Mouse (Mus musculus) olfactory bulb, adult 2 months (tissue): ENCODE measurements at regions not wholly inside any gene's neighbourhood (a gene's known extent, or its start where the extent isn't known, plus 50 kb on each side); places are given as distances from the start of the nearest gene placed in this dataset.
"Not testable (repeated sequence)": the region's sequence is repeated elsewhere in the genome, so short reads cannot be mapped to it uniquely, and the experiment has no call there.

Experiments
- H3K27ac ChIP-seq: fragments of 200-500 bp; 2 replicates; pipeline ENCODE4 v1.5.1; 2012; ENCODE audit warnings: low read depth, low read length; ENCODE audit not compliant: insufficient read depth
- H3K4me1 ChIP-seq: fragments of 200-500 bp; 2 replicates; pipeline ENCODE4 v1.6.1; 2012; ENCODE audit warnings: low read length; ENCODE audit not compliant: control insufficient read depth, insufficient read depth
- H3K4me3 ChIP-seq: fragments of 200-500 bp; 2 replicates; pipeline ENCODE4 v1.5.1; 2012; ENCODE audit warnings: mild to moderate bottlenecking, low read depth, low read length, moderate library complexity; ENCODE audit not compliant: insufficient read depth
- CTCF ChIP-seq: fragments of 200-500 bp; IDR thresholded peaks from 2 replicates; pipeline ENCODE4 v1.5.1; 2012; ENCODE audit warnings: low read depth, mild to moderate bottlenecking, low read length, moderate library complexity; ENCODE audit not compliant: insufficient read depth
- POLR2A ChIP-seq: fragments of 200-500 bp; IDR thresholded peaks from 2 replicates; pipeline ENCODE4 v1.6.1; 2012; ENCODE audit warnings: mild to moderate bottlenecking, low read depth, low read length, moderate library complexity; ENCODE audit not compliant: insufficient read depth
- WGBS: fragments of 180-500 bp; shearing (Covaris S2); methylation state at CpG from one replicate; pipeline ENCODE4 v1.1.7; 2018; 5-methylcytosine and 5-hydroxymethylcytosine counted together

DNA sequence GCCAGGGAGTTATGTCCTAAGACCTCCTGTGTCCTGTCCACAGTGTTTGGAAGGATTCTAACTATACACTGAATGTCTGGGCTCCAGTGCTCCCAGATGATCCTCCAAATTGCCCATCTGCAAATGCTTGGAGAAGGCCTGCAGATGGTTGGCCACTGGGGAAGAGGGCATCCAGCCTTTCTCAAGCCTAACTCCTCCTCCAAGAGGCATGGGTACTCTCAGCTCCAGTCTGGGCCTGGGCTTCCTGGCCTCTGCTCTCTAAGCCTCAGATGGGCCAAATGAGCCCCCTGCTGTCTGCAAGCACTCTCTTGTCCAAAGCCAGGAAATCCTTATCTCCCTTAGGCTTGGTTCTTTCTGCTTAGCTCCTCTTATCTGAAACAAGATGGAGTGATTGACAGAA lies 290.8 kb downstream of the Dysf start:
- TF ChIP-seq POLR2A, result no peak
- no peak for TF ChIP-seq CTCF
- Histone ChIP-seq H3K27ac (no peak overlapping the region), H3K4me3 (no peak overlapping the region), H3K4me1 (no peaks in the 10 kb centered on the region)

DNA sequence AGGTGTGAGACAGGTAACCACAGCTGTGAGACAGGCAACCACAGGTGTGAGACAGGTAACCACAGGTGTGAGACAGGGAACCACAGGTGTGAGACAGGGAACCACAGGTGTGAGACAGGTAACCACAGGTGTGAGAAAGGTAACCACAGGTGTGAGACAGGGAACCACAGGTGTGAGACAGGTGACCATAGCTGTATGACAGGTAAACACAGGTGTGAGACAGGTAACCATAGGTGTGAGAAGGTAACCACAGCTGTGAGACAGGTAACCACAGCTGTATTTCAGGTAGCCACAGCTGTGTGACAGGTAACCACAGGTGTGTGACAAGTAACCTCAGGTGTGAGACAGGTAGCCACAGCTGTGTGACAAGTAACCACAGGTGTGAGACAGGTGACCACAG lies 265.5 kb downstream of the Dysf start:
- not testable (repeated sequence) for H3K4me1 ChIP-seq

DNA sequence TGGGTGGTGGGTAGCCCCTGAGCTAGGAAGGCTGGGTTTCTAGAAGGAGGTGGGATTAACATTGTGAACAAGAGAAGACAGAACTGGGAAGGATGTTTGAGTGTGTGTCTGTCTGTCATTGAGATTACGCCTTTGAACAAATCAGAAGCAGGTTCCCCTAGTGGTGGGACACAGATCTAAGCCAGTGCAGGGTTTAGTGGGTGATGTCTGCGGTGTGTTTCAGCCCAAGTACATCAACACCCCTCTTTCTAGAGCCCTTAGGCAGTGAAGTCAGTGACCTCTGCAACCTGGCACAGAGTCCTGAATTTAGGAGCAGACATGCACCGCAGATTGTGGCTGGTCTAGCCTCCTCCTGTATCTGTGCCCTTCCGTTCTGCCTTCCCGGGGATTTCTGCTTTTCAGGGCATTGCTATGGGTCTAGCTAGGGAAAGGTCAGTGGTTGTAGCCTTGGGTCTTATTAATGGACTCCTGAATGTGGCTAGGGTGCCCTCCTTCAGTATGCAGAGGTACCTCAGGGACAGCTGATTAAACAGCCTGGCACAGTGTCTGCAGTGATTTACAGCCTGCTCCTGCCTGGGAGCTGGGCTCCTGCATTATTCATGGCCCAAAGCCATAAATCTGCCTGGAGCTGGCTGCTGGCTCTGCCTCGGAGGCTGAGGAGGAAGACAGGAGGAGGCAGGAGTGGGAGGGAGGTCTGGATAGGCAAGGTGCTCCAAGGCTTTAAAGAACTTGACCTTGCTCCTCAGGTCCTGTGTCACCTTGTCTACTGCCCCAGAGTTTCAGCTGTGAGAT lies 264.3 kb downstream of the Dysf start:
- Histone ChIP-seq H3K27ac (no peak overlapping the region), H3K4me3 (no peak overlapping the region), H3K4me1 (peaks cover 3% of the 10 kb centered on the region; the same call in 1 of the 2 replicates)
- 59% methylated on average over 6 of the region's 6 CpGs for WGBS
- TF ChIP-seq CTCF (no peak), POLR2A (no peak)

More for the DNA sequence above, 265.5 kb downstream of the Dysf start:
- H3K27ac ChIP-seq, H3K4me3 ChIP-seq: not testable (repeated sequence)

DNA sequence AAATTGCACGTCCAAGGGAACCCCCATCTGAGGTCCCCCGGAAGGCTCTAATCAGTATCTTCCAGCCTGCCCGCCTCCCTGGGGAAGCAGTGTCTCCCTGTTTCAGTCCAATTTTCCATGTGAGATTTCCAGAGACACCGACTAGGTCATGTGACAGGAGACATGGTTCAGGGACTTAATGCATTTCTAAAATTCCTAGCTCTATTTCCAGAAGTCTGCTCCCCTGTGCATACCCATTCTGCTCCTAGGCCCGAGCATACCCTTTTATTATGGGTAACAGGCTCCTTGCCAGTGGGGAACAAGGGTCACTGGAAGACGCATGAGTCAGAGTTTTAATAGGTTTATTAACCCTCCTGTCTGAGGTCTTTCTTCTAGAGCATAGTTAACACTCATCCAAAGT lies 263.6 kb downstream of the Dysf start:
- Histone ChIP-seq H3K27ac (no peak overlapping the region), H3K4me1 (peaks cover 6% of the 10 kb centered on the region), H3K4me3 (no peak overlapping the region)
- no peak for TF ChIP-seq CTCF
- no peak for TF ChIP-seq POLR2A
- WGBS, result 67% methylated on average over 6 of the region's 6 CpGs

DNA sequence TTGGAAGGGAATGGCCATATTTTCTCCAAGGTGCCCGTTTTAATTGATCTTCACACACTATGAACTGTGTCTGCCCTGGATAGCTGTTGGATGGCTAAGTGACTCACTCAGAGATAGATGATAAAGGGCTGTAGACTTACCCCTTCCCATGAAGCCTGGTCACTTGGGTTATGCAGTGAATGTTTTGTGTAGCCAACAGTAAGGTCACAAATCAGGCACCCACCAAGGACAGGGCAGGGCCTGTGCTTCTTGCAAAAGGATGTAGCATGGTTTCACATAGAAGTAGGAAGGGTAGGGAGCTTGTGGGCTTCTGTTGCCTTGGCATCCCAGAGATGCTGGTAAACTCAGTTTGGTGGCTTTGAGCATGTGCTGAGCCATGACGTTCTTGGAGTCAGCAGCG lies 263.1 kb downstream of the Dysf start:
- peaks cover 11% of the 10 kb centered on the region for H3K4me1 ChIP-seq
- 90% methylated on average over 3 of the region's 3 CpGs for WGBS
- TF ChIP-seq CTCF, result no peak
- TF ChIP-seq POLR2A, result no peak
- no peak overlapping the region for H3K27ac ChIP-seq
- H3K4me3 ChIP-seq, result no peak overlapping the region

DNA sequence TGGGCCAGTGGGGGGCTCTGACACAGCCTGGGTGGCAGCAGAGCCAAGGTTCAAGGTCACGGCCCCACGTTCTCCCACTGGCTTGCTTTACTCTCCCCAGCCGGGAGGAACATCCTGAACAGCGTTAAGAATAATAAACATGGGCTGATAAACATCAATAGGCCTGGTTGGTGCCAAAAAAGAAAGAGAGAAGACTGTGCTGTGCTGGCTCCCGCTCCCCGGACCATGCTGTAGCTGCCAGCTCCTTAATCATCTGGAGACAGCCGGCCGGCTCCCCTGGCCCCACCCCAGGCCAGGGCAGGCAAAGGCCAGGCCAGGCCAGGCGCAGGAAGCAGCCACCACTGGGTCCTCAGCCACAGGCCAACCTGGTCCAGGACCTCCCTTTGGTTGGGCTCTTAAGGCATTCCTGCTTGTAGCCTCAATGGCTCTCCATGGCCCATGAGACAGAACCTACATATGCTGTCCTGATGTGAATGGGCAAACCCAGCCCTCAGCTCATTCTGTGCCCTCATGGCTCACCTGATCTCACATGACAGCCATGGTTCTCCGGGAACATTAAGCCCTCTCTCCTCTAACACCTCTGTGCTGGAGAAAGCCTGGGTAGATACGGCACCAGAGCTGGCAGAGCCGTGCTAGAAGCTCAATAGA lies 262.3 kb downstream of the Dysf start:
- Histone ChIP-seq H3K4me3 (no peak overlapping the region), H3K4me1 (peaks cover 13% of the 10 kb centered on the region), H3K27ac (no peak overlapping the region)
- 66% methylated on average over 12 of the region's 12 CpGs for whole genome bisulfite sequencing
- TF ChIP-seq CTCF, result no peak
- no peak for TF ChIP-seq POLR2A

DNA sequence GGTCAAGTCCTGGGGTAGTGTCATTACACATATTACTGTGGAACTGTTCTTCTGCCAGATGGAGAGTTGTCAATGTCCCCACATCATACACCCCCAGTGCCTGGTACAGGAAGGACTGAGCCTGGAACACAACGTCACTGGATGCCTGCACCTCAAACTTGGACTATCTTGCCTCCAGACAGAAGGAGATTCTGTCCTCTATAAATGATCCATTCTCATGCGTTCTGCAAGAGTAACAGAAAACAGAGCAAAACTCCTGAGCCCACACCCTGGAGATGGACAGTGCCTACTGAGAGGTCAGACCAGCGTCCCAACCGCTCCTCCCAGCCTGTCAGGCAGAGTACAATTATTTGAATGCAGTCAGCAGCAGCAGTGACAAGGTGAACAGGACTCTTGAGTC lies 261.1 kb downstream of the Dysf start:
- Histone ChIP-seq H3K4me3 (no peak overlapping the region), H3K27ac (no peak overlapping the region), H3K4me1 (peaks cover 13% of the 10 kb centered on the region)
- WGBS, result 94% methylated on average over 4 of the region's 4 CpGs
- TF ChIP-seq CTCF (no peak), POLR2A (no peak)

DNA sequence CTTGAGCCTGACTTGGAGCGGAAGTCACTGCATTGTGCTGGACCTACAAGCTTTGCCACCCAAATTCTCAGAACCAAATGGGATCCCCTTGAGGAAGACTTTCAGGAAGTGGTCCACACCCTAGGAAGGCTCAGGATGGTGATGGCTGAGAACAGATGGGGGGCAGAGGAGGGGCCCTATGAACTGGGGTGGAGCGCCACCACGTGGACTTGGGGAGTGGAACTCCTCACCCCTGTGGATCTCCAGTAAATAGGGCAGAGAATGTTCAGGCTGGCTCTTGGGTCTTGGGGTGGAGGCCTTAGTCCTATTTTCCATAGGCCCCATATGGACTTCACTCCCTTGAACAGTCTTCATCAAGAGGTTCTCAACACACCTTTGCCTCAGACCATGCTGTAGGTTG lies 260.6 kb downstream of the Dysf start:
- 79% methylated on average over 3 of the region's 3 CpGs for WGBS
- H3K4me1 ChIP-seq, result peaks cover 13% of the 10 kb centered on the region
- no peak overlapping the region for H3K27ac ChIP-seq
- H3K4me3 ChIP-seq, result no peak overlapping the region
- TF ChIP-seq POLR2A, result no peak
- no peak for TF ChIP-seq CTCF

DNA sequence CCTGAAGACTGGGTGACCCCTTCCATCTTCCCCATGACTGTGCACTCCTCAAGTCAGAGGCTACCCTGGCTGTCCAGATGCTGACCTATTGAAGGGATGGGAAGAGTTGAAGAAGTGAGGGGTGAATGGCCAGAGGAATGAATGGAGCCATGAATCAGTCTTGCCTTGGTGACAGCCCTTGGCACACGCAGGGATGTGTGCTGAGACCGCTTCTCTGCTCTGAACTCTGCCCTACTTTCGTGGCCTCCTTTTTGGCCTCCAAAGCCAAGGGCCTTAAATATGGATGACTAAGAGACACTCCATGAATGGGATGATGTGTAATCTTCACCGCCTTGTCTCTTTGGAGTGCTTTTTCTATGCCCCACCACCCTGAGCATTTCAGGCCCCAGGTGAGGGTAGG lies 259.7 kb downstream of the Dysf start:
- H3K27ac ChIP-seq, result no peak overlapping the region
- H3K4me3 ChIP-seq, result no peak overlapping the region
- WGBS, result 96% methylated on average over 4 of the region's 4 CpGs
- peaks cover 16% of the 10 kb centered on the region for H3K4me1 ChIP-seq
- no peak for TF ChIP-seq CTCF
